Mouse (Mus musculus): ENCODE measurements at regions not wholly inside any gene's neighbourhood (a gene's known extent, or its start where the extent isn't known, plus 50 kb on each side); places are given as distances from the start of the nearest gene placed in this dataset.

DNA sequence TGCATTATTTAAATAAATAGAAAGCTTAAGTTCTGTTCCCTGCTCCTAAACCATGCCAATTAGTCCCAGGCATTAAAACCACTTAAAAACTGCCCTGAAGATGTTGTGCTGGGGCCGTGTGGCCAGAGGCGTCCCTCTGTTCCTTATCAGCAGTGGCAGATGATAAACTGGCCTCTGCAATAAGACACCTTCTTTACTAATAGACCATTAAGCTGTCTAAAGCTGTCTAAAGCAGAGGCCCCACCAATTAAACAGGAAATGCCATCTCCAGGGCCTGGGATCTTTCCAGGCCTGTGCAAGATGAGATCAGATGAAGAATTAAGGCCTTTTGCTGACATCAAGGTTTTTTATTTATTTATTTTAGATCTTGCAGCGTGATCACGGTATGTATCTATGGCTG, 118.6 kb downstream of the Edn3 start:
- TF ChIP-seq USF1 (IDR thresholded peaks at IDR 0.05; ENCODE audit: low read depth) = no peak
- TF ChIP-seq MAX (IDR thresholded peaks at IDR 0.05) = no peak
- no peak for TF ChIP-seq CTCF (IDR thresholded peaks at IDR 0.05; ENCODE audit: control insufficient read depth, insufficient read depth, insufficient read length)
- TF ChIP-seq MYOD1 (IDR thresholded peaks at IDR 0.05; ENCODE audit: control insufficient read depth, insufficient read length, low read depth) = no peak
- TF ChIP-seq CEBPB (IDR thresholded peaks at IDR 0.05; ENCODE audit: low read depth) = no peak

Measured in C2C12 (cell line).